Mouse (Mus musculus): ENCODE measurements around the gene Tmem132c.

GRCm38 (mm10) chr5:127379351-127379750 lies 137.7 kb downstream of the Tmem132c start:
- TF ChIP-seq CTCF (IDR thresholded peaks at IDR 0.05; ENCODE audit: extremely low read depth, insufficient read length, insufficient replicate concordance, low read depth, low read length) (no peak), POLR2A (IDR thresholded peaks at IDR 0.05; ENCODE audit: low read depth, low read length) (no peak)

Measured in small intestine, adult 2 months (tissue).